Mouse (Mus musculus) right cerebral cortex, postnatal 4 days (tissue): ENCODE results near the gene Oit3.
"Not testable (repeated sequence)": the region's sequence is repeated elsewhere in the genome, so short reads cannot be mapped to it uniquely, and the experiment has no call there.

Experiments
- DNase-seq: peaks from one replicate; pipeline ENCODE4 v3.0.0-alpha.2; 2022

Oit3 gene

GRCm38 (mm10) chr10:59426371-59426770 is 15.2 kb downstream of the Oit3 start:
- DNase-seq, result no peak

DNA sequence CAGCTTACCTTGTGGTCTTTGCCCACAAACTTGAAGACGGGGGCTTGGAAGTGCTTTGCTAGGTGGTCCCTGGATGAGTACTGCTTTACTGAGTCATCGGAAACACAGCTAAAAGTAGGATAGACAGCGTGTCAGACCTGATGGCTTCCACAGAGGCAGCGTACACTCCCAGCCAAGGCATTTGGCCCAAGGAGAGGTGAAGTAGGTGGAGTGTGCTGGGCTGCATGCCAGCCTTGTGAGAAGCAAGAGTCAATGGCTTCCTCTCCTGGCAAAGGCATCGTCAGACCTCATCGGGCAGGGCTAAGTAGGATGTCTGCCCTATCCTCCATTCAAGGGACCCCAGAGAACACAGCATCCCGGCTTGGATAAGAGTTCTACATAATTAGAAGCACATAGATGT is 16.2 kb downstream of the Oit3 start:
- no peak for DNase-seq

DNA sequence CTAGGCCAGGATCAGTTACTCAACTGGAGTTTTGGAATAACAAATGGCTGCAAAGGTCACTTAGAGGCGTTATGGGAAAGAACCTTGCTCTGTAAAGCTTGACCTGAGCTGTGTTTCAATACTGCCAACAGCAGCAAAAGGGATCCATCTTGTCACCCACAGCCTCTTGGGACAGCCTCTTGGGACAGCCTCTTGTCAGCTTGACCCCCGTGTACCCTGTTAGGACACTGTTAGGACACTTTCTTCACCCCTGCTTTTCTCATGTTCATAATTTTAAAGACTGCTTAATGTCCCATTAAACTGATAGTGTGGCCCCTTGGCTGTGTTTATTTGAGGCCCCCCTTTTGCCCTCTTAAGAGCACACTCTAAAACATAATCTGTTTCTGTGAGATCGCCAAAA is 17.1 kb downstream of the Oit3 start:
- no peak for DNase-seq

DNA sequence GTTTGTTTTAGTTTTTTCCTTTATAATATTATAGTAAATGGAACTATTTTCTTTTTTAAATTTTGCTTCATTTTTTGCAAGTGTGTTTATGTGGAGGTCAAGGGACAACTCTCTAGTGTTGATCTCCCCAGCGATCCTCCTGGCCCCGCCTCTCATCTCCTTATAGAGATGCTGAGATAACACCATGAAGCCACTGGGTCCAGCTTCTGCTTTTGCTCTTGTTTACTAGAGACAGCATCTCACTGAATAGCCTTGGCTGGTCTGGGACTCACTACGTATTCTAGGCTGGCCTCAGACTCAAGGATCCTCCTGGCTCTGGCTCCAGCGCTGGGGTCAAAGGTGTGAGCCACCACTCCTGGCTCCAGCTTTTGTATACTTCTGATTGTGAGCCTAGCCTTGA is 22.1 kb downstream of the Oit3 start:
- DNase-seq, result no peak

DNA sequence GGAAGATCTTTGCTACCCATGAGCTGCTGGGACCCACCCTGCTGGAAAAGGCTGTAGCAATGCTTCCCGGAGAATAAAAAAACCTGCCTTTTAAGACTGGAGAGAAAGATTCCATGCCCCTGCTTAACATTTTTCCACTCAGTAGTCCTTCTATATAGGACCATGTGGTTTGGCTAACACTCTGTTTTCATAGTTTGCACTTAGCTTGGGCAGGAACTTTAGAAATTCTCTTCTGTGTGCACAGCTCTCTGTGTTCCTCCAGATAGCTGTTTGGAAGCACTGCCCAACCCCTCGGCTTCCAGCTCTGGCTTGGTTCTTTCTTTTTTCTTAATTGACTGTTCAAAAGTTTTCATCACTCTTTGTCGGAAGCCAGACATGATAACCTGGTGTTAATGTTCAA is 25.0 kb downstream of the Oit3 start:
- no peak for DNase-seq

GRCm38 (mm10) chr10:59413711-59414110 is 27.9 kb downstream of the Oit3 start:
- DNase-seq, result no peak

DNA sequence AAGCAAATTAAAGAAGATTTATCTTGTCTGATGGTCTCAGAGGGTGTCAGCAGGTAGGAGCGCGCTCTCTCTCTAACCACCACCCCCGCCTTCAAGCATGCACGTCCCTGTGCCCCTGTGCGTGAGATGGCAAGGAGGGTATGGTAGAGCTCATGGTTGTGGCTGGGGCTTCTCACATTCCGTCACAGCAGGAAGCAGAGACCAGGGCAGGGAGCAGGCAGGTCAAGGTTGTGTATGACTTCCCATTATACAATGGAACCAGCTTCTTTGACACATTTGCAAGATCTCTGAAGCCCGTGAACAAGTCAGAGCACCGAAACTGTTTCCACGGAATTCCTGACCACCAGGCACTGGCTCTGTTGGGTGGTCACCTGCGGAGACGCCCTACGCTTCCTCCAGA is 31.3 kb downstream of the Oit3 start:
- no peak for DNase-seq

DNA sequence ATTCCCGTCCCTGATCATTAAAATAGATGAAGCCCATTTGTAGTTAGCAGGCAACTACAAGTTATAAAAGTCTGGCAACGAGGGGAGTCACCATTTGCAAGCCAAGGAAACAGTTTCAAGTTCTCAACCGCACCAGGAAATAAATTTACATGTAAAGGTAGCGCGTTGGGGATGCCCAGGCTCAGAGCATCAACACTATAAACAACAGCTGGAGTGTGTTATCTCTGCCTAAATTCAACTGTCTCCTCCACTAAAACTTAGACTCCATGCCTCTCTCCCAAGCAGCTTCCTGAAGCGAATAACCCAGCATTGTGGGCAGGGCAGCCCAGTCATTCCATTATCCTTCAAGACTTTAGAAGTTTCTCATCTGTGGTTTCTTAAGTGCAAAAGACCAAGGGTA is 33.1 kb downstream of the Oit3 start:
- DNase-seq, result no peak

GRCm38 (mm10) chr10:59403793-59404149 is 37.8 kb downstream of the Oit3 start:
- no peak for DNase-seq

GRCm38 (mm10) chr10:59402899-59403792 is 38.4 kb downstream of the Oit3 start, which contains the start of gene Pla2g12b:
Gene Pla2g12b, plus strand, starts transcription at chr10:59403660.
- DNase-seq, result no peak

DNA sequence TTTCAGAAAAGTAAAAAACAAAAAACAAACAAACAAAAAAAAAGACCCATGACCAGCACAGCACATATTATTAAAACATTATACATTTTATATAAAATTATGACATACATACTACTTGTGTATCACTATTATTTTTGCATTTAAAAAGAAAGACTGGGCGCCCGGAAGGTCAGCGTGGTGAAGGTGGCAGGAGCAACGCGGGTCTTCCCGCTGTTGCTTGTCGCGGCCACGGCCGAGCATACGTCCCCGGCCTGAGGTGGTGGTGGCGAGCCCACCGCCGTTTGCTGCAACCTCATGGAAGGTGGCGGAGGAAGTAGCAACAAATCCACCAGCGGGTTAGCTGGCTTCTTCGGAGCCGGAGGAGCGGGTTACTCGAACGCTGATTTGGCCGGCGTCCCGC is 46.1 kb downstream of the Oit3 start, which contains the start of gene Gm10273:
Gm10273 (plus strand) TSS at position 172 of the 400 bp plus-strand sequence.
- not testable (repeated sequence) for DNase-seq

GRCm38 (mm10) chr10:59391907-59392306 is 49.7 kb downstream of the Oit3 start:
- DNase-seq, result no peak

- DNase-seq, result no peak
These were observed 51.9 kb downstream of the Oit3 start for GRCm38 (mm10) chr10:59389652-59390051.

GRCm38 (mm10) chr10:59386951-59387350 is 54.6 kb downstream of the Oit3 start:
- DNase-seq, result peak; percentile 45

DNA sequence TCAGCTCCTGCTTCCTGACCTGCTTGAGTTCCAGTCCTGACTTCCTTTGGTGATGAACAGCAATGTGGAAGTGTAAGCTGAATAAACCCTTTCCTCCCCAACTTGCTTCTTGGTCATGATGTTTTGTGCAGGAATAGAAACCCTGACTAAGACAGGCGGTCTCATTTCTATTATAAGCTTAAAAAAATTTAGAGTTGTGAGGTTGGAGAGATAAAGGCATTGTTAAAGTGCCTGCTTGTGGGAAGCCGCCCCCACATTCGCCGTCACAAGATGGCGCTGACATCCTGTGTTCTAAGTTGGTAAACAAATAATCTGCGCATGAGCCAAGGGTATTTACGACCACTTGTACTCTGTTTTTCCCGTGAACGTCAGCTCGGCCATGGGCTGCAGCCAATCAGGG is 60.0 kb downstream of the Oit3 start:
- DNase-seq, result not testable (repeated sequence)

DNA sequence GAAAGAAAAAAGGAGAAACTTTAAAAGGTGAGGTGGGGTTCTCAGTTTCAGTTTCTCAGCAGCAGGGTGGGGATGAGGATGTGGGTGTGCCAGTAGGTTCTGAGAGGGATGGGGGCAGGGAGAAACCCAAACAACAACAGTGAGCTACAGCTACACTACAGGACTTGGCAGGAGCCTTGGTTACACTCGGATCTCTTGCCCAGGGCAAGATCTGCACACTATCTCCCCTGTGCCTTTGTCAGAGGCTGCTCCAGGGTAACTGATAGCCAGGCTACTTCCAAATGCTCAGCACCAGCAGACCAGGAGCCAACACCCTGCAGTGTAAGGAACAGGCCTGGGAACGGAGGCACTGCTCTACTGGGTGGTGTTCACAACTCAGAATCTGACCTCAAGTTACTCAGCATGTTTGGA is 61.2 kb downstream of the Oit3 start:
- DNase-seq, result no peak

DNA sequence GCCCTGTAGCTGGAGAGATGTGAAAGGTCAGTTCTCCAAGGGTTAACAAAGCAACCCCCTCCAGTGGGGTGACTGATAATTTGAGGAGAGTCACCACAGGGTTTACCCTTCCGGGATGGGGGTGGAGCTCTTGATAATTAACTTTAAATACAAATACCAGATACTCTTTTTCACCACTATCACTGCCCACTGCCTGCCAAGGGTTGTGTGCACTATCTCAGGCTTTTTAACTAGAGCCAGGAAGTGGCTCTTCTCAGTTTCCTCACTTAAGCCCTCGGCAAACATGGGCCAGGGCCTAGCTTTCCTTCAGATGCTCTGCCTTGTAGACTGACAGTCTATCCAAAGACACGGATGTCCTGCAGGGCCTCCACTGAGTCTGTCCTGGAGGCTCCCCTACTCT is 61.7 kb downstream of the Oit3 start:
- no peak for DNase-seq

GRCm38 (mm10) chr10:59378728-59379127 is 62.9 kb downstream of the Oit3 start:
- no peak for DNase-seq

GRCm38 (mm10) chr10:59377906-59378305 is 63.7 kb downstream of the Oit3 start:
- DNase-seq, result no peak
